Mouse (Mus musculus) neural tube, embryonic 15.5 days (tissue): ENCODE measurements at regions not wholly inside any gene's neighbourhood (a gene's known extent, or its start where the extent isn't known, plus 50 kb on each side); places are given as distances from the start of the nearest gene placed in this dataset.
"Not testable (repeated sequence)": the region's sequence is repeated elsewhere in the genome, so short reads cannot be mapped to it uniquely, and the experiment has no call there.

Experiments used
- ATAC-seq: fragments of 200-750 bp; cut with Nextera tagmentation; 2 replicates; pipeline ENCODE4 v1.8.0; 2017; ENCODE audit warnings: mild to moderate bottlenecking, moderate TSS enrichment, moderate library complexity; ENCODE audit not compliant: low FRiP score
- H3K27ac ChIP-seq: fragments of 300-500 bp; sonication (generic); replicated peaks from 2 replicates; pipeline ENCODE4 v1.5.1; 2015; ENCODE audit warnings: mild to moderate bottlenecking, inconsistent platforms
- H3K27me3 ChIP-seq: fragments of 300-500 bp; sonication (generic); replicated peaks from 2 replicates; pipeline ENCODE4 v1.6.1; 2015; ENCODE audit warnings: inconsistent platforms
- H3K36me3 ChIP-seq: fragments of 300-500 bp; sonication (generic); 2 replicates; pipeline ENCODE4 v1.6.1; 2015; ENCODE audit warnings: inconsistent platforms
- H3K4me1 ChIP-seq: fragments of 300-500 bp; sonication (generic); 2 replicates; pipeline ENCODE4 v1.6.1; 2015; ENCODE audit warnings: inconsistent platforms
- H3K4me2 ChIP-seq: fragments of 300-500 bp; sonication (generic); 2 replicates; pipeline ENCODE4 v1.6.1; 2015; ENCODE audit warnings: inconsistent platforms, mild to moderate bottlenecking, moderate library complexity
- H3K4me3 ChIP-seq: fragments of 300-500 bp; sonication (generic); replicated peaks from 2 replicates; pipeline ENCODE4 v1.5.1; 2015; ENCODE audit warnings: mild to moderate bottlenecking, inconsistent platforms
- H3K9ac ChIP-seq: fragments of 300-500 bp; sonication (generic); replicated peaks from 2 replicates; pipeline ENCODE4 v1.6.1; 2015; ENCODE audit warnings: mild to moderate bottlenecking, inconsistent platforms
- H3K9me3 ChIP-seq: fragments of 300-500 bp; sonication (generic); replicated peaks from 2 replicates; pipeline ENCODE4 v1.6.1; 2016; ENCODE audit warnings: inconsistent platforms
- WGBS: fragments of 180-500 bp; shearing (Covaris S2); methylation state at CpG from one replicate; pipeline ENCODE4 v1.1.7; 2015; ENCODE audit warnings: mixed read lengths; 5-methylcytosine and 5-hydroxymethylcytosine counted together

- not testable (repeated sequence) for H3K36me3 ChIP-seq, H3K4me1 ChIP-seq, H3K27me3 ChIP-seq, H3K9me3 ChIP-seq
- 28% methylated on average over 29 of the region's 29 CpGs for WGBS
- peak overlapping the region; percentile 37 for H3K4me3 ChIP-seq
- peak overlapping the region; percentile 74 for H3K27ac ChIP-seq
- H3K4me2 ChIP-seq: peak overlapping the region; percentile 51
- H3K9ac ChIP-seq: peak overlapping the region; percentile 37
- peak; percentile 96 for ATAC-seq
These were observed 482.5 kb upstream of the Snrpn start for GRCm38 (mm10) chr7:60622271-60623249.

GRCm38 (mm10) chr7:60617070-60617674, 477.2 kb upstream of the Snrpn start:
- not testable (repeated sequence) for ATAC-seq
- 8% methylated on average over 5 of the region's 5 CpGs for WGBS

More at GRCm38 (mm10) chr7:60617070-60617674, 477.2 kb upstream of the Snrpn start:
- H3K4me1 ChIP-seq, H3K36me3 ChIP-seq, H3K27me3 ChIP-seq, H3K4me3 ChIP-seq, H3K9ac ChIP-seq, H3K9me3 ChIP-seq, H3K4me2 ChIP-seq, H3K27ac ChIP-seq: not testable (repeated sequence)
